Mouse (Mus musculus) left cerebral cortex, postnatal 10 days (tissue): ENCODE results near the gene Sec16a. TPM values are rescaled to one million over a fixed set of nuclear protein-coding genes. Genes with fewer than 3 reads are reported as not detected.

ENCODE experiments used
- DNase-seq, 2 experiments: peaks; one replicate each; pipeline ENCODE4 v3.0.0; 2021 to 2022; ENCODE audit warnings: low spot score in 2 of 2, mixed read lengths in 1 of 2; ENCODE audit errors: extremely low spot score in 1 of 2
- intact Hi-C: fragments of 180-260 bp; cut with DNase I; formaldehyde crosslinking; loops from one replicate; pipeline ENCODE4 v1.15.1; 2025
- total RNA-seq, 2 experiments: library from RNA; stranded (reverse); gene quantifications; 2 replicates each; pipeline ENCODE4 v1.2.3; 2021

Sec16a gene
- 10 to 100 TPM; 43.6 to 46.3 TPM for total RNA-seq

DNA sequence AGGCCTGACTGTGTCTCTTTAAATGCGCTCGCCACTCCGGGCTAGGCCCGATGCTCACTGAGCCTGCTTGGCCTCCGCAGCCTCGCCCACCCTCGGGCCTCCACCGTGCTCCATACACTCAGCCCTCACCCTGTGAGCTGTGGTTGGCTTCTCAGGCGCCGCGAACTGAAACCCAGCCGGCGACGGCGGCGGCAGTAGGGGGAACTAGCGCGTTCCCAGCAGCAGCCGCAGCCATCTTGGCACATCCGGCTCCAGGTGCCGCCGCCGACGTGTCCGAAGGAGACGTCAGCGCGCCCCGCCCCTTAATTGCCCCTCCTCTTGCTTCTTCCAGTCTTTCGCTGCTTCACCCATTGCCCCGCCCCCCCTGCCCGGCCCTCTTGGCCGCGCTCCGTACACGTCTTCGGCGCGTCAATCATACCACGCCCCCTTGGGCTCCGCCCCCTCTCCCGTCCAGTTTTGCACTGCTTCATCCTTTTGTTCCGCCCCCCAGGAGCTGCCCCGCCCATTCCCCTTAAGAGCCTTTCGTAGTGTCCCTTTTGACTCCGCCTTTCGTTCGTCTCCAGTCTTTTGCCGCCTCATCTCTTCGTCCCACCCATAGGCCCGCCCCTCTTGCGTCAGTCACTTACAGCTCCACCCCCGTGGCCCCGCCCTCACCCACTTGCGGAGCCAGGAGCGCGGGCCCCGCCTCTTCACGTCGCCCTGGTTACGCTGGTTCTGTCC is at the start of gene Sec16a:
TSS of gene Sec16a (minus strand) at position 271 of the 720 bp plus-strand sequence.
- intact Hi-C loops: loop anchor here (5.0 to 10.0 kb wide), 2 partner anchors 192 to 460 kb away; partner anchors contain the start of gene Surf6
- peak; percentile 99 to 100 for DNase-seq

DNA sequence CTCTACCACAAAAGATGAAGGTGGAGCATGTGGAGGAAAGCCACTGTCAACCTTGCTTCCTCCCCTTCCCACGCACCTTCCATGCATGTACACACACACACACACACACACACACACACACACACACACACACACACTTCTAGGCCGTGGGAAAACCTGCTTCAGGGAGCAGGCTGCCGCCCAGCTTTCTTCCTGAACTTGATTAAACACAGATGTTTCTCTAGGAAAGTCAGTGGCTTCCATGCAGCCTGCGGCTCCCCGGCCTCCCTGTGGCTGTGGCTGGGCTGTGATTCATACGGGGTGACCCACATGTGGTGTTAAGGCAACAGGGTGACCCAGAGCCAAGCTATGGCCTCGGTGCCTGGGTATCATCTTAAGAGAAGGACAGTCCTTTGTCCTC is 49.4 kb upstream of the Sec16a start:
- DNase-seq: no peak
- intact Hi-C loops: no loop called here

DNA sequence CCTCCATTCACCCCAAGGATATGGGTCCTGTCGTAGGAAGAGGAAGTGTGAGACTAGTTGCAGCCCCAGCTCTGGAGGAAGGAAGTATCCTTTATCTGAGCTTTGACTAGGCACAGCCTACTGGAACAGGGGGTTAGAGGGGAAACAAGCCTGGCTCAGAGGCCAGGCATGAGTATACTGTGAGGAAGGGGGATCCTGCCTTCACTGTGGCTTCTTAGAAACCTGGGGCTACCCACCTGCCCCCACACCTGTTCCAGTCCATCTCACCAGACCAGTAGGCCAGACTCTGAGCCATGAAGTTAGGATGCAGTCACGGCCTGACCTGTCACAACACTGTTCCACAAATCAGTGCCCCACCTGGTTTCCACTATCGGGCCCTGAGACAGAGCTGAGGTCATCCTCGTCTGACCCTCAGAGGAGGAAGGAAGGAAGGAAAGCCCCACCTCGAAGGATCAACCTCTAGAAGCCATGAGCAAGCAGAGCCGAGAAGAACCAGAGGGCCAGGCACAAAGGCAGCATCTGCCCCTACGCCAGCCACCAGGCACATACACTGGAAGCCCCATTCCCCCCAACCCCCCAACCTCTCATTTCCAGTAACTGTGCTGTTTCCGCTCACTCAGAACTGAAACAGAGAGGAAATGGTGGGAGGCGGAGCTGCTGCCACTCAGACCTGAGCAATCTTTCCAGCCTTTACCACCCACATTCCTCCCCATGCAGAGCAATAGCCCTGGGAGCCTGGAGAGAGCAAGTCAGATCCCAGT is 48.2 kb upstream of the Sec16a start:
- DNase-seq: no peak
- intact Hi-C loops: no loop called here

DNA sequence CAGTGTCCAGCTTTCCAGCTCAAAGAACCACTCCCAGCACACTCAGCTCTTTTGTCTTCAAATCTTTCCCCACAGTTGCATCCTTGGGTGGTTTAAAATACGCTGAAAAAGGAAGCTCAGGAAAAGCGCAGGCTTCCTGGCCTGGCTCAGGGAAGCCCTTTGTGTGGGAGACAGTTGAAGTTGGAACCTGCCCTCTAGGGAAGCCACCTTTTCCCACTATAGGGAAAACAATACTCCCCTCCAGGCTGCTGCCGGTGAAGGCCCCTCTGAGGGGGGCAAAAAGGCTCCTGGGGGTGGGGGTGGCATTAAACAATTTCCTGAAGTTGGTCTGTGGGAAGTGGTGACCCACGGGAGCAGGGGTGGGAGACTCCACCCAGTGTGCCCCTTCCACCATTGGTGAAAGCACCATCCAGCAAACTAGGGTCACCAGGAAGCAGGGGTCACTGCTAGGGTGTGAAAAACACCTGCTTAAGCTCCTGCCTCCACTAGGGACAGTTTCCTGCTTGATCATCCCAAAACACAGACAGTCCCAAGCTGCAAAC is 45.8 kb upstream of the Sec16a start:
- intact Hi-C loops: no loop called here
- DNase-seq: no peak

DNA sequence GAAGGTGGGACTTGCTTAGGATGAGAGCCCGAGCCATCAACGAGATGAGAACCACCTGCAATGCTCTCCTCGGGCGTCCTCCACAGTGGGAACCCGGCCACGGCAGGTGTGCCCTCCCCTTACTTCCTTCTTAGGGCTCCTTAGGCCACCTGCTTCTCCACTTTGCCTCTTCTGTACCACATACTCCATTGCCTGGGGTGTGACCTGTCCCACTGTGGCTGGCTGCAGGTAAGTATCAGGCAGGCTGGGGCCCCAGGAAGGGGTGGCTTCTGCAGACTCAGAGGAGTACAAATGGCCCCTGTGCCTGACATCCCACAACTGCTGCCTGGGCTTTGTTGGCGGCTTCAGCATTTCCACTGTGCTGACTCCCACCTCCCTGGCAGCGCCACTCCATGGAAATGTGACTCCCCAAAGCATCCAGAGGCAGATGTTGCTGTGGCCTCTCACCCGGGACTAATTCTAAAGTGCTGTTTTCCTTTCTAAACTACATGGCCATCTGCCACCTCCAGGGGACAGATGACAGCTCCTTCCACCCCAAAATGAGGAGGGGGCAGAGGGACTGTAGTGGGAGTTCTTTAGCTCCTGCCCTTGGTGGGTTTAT is 43.6 kb upstream of the Sec16a start:
- no peak for DNase-seq
- intact Hi-C loops: loop anchor here (5.0 kb wide), 1 partner anchor 54 kb away; no protein-coding TSS in a partner anchor

DNA sequence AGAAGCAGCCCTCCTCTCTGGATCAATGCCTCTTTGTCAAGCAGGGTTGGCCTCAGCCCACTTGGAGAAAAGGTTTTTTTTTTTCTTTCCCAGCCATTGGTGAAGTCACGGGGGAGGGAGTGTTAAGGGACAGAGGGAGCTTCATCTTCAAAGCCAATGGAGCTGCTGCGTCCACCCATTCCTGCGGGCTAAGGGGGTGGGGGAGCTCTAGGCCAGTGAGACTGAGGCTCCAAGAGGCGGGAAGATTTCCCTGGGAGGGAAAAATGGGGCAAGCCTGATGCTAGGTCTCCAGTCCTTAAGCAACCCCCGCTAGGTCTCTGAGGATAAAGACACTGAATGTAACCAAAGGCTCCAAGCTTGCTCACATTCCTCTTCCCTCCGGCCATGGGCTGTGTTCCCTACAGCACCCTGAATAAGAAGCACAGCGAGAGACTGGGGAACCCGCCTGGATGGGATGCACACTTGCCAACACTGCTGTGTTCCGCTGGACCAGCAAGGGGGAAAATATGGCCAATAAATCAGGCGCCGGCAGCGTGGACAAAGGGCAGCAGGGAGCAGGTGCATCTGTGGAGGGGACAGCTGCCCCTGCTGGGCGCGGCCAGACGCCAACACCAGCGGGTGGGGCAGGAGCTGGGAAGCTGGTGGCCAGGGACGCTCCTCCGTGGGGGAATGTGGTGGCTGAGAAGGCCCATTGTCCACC is 42.5 kb upstream of the Sec16a start:
- peak; percentile 74 to 80 for DNase-seq
- intact Hi-C loops: loop anchor here (5.0 kb wide), 1 partner anchor 55 kb away; no protein-coding TSS in a partner anchor

DNA sequence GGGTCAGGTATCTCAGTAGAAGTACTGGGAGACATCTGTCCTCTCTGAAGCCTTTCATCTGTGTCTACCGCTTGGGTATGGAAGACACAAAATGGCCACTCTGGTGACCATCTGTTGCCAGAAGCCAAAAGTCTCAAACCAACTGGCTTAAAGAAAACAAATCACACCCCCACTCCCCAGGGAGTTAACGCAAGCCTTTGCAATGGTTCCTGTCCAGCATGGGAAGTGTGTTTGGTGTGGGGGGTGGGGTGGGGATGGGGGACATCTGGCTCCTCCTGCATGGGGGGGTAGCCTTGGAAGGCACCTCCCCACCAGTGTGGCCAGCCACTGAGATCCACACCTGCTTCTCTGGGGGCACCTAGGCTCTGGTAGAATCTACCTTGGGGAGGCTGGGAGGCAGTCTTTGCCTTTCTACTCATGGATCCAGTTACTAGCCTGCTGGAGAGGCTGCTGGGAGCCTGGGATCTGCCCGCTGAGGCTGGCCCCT is 41.9 kb upstream of the Sec16a start:
- intact Hi-C loops: loop anchor here (5.0 kb wide), 1 partner anchor 55 kb away; no protein-coding TSS in a partner anchor
- DNase-seq: no peak

DNA sequence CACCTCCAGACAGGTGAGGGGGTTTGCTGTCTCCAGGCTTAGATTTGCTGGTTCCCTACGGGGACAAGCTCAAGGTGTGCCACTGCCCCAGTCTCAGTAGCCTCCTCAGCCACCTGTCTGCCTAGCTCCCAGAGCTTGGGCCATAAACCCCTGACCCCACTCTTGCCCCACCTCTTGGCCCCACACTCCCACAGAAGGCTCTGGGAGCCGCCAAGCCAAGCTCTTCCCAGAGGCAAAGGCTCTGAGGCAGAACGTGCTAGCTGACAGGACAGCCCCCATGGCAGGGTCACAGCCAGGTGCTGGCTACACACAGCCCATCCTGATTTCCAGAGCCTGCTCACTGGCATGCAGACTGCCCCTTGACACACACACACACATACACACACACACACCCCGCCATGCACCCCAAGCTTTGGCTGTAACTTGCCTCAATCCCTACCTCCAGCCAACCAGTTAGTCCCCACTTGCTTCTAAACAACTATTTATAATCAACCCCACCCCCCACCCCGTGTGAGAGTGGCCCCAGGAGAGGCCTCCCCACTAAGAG is 41.3 kb upstream of the Sec16a start:
- no peak for DNase-seq
- intact Hi-C loops: loop anchor here (5.0 kb wide), 1 partner anchor 56 kb away; no protein-coding TSS in a partner anchor

DNA sequence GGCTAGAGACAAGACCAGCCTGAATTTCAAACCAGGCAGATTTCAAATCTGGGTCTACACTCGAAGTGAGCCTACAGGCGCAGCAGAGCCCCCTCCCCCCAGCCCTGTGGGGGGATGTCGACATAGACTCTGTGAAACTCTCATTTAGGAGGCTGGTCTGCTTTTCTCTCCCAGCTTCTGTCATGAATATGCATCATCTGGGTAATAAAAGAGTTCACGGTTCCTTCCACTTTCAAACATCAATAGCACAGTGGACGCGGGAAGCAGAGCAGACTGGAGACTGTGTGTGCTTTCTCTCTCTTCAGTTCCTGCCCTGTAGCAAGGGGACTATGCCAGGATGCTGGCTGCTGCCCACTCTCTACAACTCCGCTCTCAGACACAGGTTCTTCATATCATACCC is 40.7 kb upstream of the Sec16a start:
- DNase-seq: peak in 1 of 2 experiments; percentile 59
- intact Hi-C loops: loop anchor here (5.0 kb wide), 1 partner anchor 57 kb away; no protein-coding TSS in a partner anchor

DNA sequence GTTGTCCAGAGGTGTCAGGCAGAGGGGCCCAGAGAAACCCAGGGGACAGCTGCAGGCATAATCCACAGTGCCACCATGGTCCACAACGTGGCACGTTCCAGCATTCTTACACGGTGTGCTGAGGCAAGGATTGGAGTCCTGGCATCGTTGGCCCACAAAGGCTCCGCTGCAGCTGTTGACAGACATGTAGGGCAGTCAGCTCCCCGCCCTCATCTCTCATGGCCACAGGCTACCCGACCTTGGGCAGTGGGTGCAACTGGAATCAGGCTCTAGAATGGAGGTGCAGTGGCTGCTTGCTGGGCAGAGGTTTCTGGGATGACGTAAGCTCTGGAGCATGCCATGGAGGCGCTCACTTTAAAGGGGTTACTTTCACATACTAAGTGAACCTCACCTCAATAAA is 40.3 kb upstream of the Sec16a start:
- no peak for DNase-seq
- intact Hi-C loops: loop anchor here (5.0 kb wide), 1 partner anchor 57 kb away; no protein-coding TSS in a partner anchor

DNA sequence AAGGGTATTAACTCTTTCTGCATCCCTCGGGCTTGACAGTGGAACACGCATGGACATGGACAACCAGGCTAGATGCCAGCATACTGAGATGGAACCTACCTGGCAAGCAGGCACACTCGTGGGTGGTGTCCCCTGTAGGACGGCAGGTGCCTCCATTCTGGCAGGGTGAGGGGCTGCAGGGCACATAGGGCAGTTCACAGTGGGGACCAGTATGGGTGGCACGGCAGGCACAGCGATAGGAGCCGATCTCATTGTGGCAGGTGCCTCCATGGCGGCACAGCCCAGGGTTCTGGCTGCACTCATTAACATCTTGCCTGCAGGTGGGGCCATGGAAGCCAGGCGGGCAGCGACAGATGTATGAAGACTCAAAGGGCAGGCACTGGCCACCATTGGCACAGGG is 39.2 kb upstream of the Sec16a start:
- DNase-seq: no peak
- intact Hi-C loops: no loop called here

DNA sequence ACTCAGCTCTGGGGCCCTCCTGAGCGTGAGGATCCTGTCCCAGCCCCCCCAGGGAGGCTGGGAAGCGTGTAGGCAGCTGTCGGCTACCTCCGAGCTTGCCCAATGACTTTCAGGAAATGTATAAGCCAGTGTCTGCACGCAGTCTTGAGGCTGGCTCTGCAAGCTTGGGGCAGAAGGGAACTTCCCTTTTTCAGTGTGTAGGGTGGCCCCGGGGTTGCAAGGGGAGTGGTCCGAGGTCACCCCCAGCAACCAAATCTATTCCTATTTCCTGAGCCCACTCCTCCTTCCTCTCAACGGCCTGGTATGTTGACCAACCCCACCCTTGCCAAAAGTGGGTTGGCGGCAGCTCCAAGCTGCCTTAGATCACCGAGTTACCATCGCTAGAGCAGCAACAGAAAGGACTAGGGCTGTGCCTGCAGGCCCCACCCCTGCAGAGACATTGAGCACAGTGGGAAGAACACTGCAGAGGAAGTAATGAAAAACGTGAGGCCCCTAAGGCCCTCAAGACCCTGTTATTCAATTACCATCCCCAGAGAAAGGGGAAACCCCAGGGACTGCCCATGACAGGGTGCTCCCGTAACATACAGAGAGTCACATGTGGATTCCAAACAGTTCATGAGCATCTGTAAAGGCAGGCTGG is 38.3 kb upstream of the Sec16a start:
- DNase-seq: no peak
- intact Hi-C loops: no loop called here

DNA sequence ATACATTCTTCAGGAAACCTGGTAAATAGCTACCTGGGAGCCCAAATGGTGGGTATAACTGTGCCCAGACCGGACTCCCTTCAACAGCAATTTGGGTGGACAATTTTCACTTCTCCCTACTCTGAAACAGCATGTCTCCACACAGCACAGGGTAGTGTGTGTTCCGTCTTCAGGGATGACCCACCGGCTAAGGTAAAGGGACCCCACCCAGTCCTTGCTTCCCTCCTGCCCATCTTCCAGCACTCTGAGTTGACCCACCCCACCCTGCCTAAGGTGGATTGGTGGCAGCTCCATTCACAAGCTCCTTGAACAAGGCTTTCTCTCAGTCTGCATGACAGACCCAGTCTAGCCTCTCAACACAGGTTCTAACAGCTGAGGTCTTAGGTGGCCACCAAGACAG is 37.8 kb upstream of the Sec16a start:
- DNase-seq: no peak
- intact Hi-C loops: no loop called here

DNA sequence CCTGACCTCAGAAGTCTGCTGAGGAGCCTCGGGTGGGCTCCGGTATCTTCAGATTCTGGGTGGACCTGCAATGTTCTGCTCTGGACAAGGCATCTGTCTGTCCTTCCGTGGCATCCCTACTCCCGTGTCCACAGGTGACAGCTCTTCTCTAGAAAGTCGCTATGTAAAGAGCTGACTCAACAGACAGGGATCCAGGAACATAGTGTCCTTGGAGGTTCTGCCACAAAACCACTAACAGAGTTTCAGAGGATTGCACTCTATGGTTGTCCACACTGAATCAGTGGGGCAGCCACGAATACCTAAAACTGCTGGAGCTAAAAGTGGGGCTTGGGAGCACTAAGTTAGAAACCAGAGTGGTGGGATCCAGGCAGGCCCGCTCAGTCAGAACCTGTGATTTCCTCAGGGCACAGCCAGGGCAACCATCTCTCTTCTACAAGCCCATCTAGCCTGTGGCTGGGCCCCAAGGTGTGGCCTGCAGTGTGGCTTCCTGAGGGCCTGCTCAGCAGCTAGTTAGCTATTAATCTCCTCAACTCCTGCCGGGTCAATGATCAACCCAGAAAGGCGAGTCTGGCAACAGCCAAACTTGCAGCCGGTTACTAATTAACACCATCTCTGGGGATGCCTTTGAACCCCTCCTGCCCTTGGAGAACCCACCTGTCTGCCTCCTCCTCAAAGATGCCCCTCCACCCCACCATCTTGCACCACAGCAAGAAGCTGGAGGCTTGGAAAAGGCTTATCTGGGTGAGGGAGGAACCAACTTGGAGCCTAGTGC is 36.9 kb upstream of the Sec16a start:
- intact Hi-C loops: no loop called here
- no peak for DNase-seq

DNA sequence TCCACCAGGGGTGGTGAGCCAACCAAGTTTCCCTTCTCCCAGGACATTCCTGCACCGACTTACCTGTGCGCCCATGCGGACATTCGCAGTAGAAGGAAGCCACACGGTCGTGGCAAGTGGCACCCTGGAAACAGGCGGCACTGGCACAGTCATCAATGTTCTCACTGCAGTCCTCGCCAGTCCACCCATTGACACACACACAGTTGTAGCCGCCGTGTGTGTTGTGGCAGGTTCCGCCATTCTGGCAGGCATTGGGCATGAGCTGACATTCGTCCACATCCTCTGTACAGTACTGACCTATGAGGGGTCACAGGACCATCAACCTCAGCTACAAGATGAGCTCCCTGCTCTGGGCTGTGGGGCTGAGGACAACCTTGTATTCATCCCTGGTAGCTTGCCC is 35.9 kb upstream of the Sec16a start:
- no peak for DNase-seq
- intact Hi-C loops: no loop called here

DNA sequence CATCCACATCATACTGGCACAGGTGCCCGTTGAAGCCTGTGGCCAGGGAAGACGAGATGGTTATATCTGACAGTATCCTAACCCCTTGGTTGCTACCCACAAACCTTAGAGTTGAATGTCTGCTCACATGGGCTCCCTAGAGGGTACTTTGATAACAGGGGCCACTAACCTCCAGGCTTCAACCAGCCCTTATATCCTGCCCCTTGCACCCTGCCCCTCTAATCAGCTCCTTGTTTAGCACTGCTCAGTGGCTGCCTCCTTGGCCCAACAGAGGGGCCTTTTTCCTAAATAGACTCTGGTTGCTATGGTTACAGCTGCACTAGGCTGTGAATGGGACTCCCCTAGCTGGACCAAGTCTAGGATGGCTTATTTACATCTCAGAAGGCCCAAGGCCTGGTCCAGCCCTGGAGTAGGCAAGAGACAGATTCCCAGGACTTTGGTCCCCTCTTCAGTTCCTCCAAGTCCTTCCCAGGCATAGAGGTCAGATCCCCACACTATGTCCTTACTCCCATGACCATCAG is 33.7 kb upstream of the Sec16a start:
- intact Hi-C loops: no loop called here
- no peak for DNase-seq

DNA sequence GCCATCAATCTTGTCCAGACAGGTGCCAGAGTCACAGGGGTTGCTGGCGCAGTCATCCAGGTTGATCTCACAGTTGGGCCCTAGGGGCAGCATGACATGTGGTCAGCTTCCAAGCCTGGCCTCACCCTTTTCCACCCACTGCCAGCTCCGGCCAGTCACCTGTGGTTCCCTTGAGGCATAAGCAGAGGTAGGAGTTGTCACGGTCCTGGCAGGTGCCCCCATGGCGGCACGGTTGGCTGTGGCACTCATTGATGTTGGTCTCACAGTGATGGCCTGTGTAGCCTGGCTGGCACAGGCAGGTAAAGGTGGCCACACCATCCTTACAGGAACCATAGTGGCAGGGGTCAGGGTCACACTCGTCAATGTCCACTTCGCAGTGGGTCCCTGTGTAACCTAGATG is 32.9 kb upstream of the Sec16a start:
- intact Hi-C loops: no loop called here
- no peak for DNase-seq
